Mouse (Mus musculus) midbrain, embryonic 13.5 days (tissue): ENCODE results near the gene Rin2. TPM values are rescaled to one million over a fixed set of nuclear protein-coding genes. Genes with fewer than 3 reads are reported as not detected.
"Not testable (repeated sequence)": the region's sequence is repeated elsewhere in the genome, so short reads cannot be mapped to it uniquely, and the experiment has no call there.

Source experiments
- ATAC-seq: fragments of 200-750 bp; cut with Nextera tagmentation; 2 replicates; pipeline ENCODE4 v1.8.0; 2017; ENCODE audit warnings: mild to moderate bottlenecking, moderate TSS enrichment, moderate library complexity
- H3K27ac ChIP-seq: fragments of 300-500 bp; sonication (generic); 2 replicates; pipeline ENCODE4 v1.5.1; 2015; ENCODE audit warnings: inconsistent platforms, mild to moderate bottlenecking, moderate library complexity
- H3K27me3 ChIP-seq: fragments of 300-500 bp; sonication (generic); 2 replicates; pipeline ENCODE4 v1.6.1; 2015; ENCODE audit warnings: mild to moderate bottlenecking, inconsistent platforms
- H3K36me3 ChIP-seq: fragments of 300-500 bp; sonication (generic); 2 replicates; pipeline ENCODE4 v1.6.1; 2015; ENCODE audit warnings: mild to moderate bottlenecking, inconsistent platforms
- H3K4me1 ChIP-seq: fragments of 300-500 bp; sonication (generic); replicated peaks from 2 replicates; pipeline ENCODE4 v1.6.1; 2015; ENCODE audit warnings: inconsistent platforms
- H3K4me2 ChIP-seq: fragments of 300-500 bp; sonication (generic); replicated peaks from 2 replicates; pipeline ENCODE4 v1.6.1; 2015; ENCODE audit warnings: moderate library complexity, mild to moderate bottlenecking, inconsistent platforms
- H3K4me3 ChIP-seq: fragments of 300-500 bp; sonication (generic); replicated peaks from 2 replicates; pipeline ENCODE4 v1.5.1; 2015; ENCODE audit warnings: mild to moderate bottlenecking, inconsistent platforms
- H3K9ac ChIP-seq: fragments of 300-500 bp; sonication (generic); replicated peaks from 2 replicates; pipeline ENCODE4 v1.6.1; 2015; ENCODE audit warnings: mild to moderate bottlenecking, inconsistent platforms
- H3K9me3 ChIP-seq: fragments of 300-500 bp; sonication (generic); 2 replicates; pipeline ENCODE4 v1.6.1; 2016; ENCODE audit warnings: mild to moderate bottlenecking, inconsistent platforms
- WGBS: fragments of 180-500 bp; shearing (Covaris S2); methylation state at CpG from one replicate; pipeline ENCODE4 v1.1.7; 2015; 5-methylcytosine and 5-hydroxymethylcytosine counted together
- polyA plus RNA-seq: library from polyadenylated mRNA; unstranded; fragments of >200 nt; fragmentation: Nextera tagmentation; extraction: Ambion mirVana; gene quantifications from 2 replicates; pipeline ENCODE4 v1.2.1, GENCODE M21; 2015

The Rin2 gene
- polyA plus RNA-seq, 1 experiment from 2014 or later: 12.8 TPM

GRCm38 (mm10) chr2:145882398-145882797 is 207.4 kb downstream of the Rin2 start:
- Histone ChIP-seq H3K4me2 (no peak overlapping the region), H3K4me1 (0 out of 2 replicates have a peak, but pooled peaks cover 4% of the 10 kb centered on the region), H3K27ac (no peak overlapping the region), H3K27me3 (no peaks in the 10 kb centered on the region), H3K4me3 (no peak overlapping the region), H3K36me3 (peaks cover 29% of the 10 kb centered on the region), H3K9ac (no peak overlapping the region), H3K9me3 (no peaks in the 10 kb centered on the region)
- ATAC-seq: no peak
- 20% methylated on average over 2 of the region's 2 CpGs for WGBS

GRCm38 (mm10) chr2:145884036-145884912 is 209.3 kb downstream of the Rin2 start:
- Histone ChIP-seq H3K9ac (no peak overlapping the region), H3K27ac (0 out of 2 replicates have a peak overlapping the region, but pooled peaks have one; percentile 17), H3K36me3 (peaks cover 22% of the 10 kb centered on the region), H3K4me1 (0 out of 2 replicates have a peak, but pooled peaks cover 4% of the 10 kb centered on the region), H3K9me3 (no peaks in the 10 kb centered on the region), H3K27me3 (no peaks in the 10 kb centered on the region), H3K4me3 (no peak overlapping the region), H3K4me2 (no peak overlapping the region)
- WGBS: 44% methylated on average over 17 of the region's 17 CpGs
- no peak for ATAC-seq

- Histone ChIP-seq H3K4me1 (0 out of 2 replicates have a peak, but pooled peaks cover 4% of the 10 kb centered on the region), H3K36me3 (peaks cover 17% of the 10 kb centered on the region), H3K27ac (no peak overlapping the region), H3K9me3 (no peaks in the 10 kb centered on the region), H3K4me3 (no peak overlapping the region), H3K4me2 (no peak overlapping the region), H3K9ac (no peak overlapping the region), H3K27me3 (no peaks in the 10 kb centered on the region)
- no peak for ATAC-seq
- whole genome bisulfite sequencing: 83% methylated on average over 14 of the region's 14 CpGs
Measured at GRCm38 (mm10) chr2:145884913-145885785, 210.1 kb downstream of the Rin2 start.

DNA sequence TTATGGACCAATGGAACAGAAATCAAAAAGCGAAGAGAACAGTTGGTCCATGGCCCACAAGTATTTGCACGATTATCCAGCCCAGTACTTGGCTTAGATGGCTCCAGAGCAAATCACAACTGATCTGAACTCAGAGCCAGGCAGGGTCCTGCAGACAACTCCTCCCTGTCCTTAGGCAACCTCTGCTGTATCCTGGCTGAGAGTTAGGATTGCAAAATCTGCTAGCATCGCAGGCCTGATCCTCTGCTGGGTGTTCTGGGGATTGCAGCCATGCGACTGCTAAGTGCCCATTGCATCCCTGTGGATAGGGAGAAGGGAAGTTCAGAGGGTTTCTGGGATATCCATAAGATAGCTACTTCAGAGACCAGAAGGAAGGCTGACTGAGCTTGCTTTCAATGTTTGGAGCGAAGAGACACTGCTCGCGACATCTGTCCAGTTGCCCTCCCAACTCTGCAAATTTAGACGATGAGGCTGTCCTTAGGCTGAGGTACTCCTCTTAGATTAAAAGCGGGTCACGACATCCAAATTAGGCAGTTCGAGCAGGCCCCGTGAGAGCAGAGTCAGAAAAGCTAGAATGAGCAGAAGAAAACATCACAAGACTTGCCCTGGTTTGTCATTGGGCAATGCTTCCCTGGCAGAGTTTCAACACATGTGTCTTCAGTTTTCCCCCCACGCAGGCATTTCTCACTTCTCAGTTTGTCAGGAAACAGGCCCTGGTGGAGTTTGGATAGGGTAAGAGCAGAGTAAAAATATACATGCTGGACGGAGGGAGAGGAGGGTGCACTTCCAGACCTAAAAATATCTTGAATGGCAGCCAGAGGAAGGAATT is 213.1 kb downstream of the Rin2 start:
- 71% methylated on average over 14 of the region's 14 CpGs for WGBS
- Histone ChIP-seq H3K36me3 (peaks cover 9% of the 10 kb centered on the region), H3K4me1 (0 out of 2 replicates have a peak, but pooled peaks cover 4% of the 10 kb centered on the region), H3K27me3 (no peaks in the 10 kb centered on the region), H3K9me3 (no peaks in the 10 kb centered on the region), H3K4me2 (no peak overlapping the region), H3K4me3 (no peak overlapping the region), H3K9ac (no peak overlapping the region), H3K27ac (no peak overlapping the region)
- peak; percentile 40; the same call in 1 of the 2 replicates for ATAC-seq

DNA sequence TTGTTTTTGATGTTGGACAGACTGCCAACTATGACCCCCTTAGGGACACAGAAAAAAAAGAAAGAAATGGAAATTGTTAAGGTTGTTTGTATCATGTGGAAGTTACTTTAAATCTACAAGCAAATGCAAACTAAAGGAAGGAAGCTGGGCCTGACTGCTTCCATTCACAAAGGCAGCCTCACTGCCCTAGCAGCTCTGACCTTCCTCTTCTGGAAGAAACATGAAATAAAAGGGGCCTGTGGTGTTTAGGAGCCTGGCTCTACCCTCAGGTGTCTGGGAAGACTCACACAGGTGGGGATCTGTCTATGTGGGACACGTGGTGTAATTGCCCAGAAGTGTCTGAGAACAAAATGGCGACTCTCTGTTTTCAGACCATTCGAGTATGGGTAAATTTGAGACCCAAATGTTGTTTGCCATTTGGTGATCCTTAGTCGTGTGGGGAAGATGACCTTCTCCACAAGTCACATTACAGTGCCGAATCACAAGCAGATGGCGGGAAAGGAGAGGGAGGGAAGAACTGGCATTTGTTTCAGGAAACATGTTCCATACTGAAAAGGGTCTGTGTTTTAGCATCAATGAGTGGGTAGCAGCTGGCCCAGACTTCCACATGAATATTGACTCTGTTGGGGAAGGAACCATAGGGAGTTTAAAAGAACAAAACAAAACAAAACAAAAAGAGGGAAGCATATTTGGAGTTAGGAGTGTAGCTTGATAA is 213.9 kb downstream of the Rin2 start:
- no peaks in the 10 kb centered on the region for H3K27me3 ChIP-seq
- H3K9ac ChIP-seq: no peak overlapping the region
- peaks cover 9% of the 10 kb centered on the region for H3K36me3 ChIP-seq
- H3K27ac ChIP-seq: no peak overlapping the region
- WGBS: 76% methylated on average over 6 of the region's 6 CpGs
- H3K4me1 ChIP-seq: 0 out of 2 replicates have a peak, but pooled peaks cover 4% of the 10 kb centered on the region
- H3K4me2 ChIP-seq: no peak overlapping the region
- no peak for ATAC-seq
- H3K9me3 ChIP-seq: no peaks in the 10 kb centered on the region
- no peak overlapping the region for H3K4me3 ChIP-seq

DNA sequence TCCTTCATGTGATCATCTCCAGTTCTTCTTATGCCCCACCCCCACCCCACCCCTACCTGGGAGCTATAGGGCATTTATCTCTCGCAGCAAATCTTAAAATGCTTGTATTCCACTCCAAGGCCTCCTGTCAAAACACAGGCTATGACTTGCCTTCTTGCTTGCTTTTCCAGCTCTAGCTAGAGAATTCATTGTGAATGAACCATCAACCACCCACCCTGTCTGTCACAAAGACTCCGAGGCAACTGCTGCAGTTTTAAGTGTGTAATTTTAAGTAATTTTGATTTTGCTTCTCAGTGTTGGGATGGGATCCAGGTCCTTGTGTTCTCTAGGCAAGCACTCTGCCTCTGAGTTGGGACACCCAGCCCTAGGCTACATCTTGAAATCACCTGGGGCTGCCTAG is 215.6 kb downstream of the Rin2 start:
- Histone ChIP-seq H3K9me3 (no peaks in the 10 kb centered on the region), H3K36me3 (peaks cover 6% of the 10 kb centered on the region), H3K27ac (no peak overlapping the region), H3K4me3 (no peak overlapping the region), H3K4me1 (no peaks in the 10 kb centered on the region), H3K27me3 (no peaks in the 10 kb centered on the region), H3K9ac (no peak overlapping the region), H3K4me2 (no peak overlapping the region)
- WGBS: 88% methylated on average over 2 of the region's 2 CpGs
- ATAC-seq: no peak

GRCm38 (mm10) chr2:145893756-145894155 is 218.7 kb downstream of the Rin2 start:
- H3K4me3 ChIP-seq: no peak overlapping the region
- 100% methylated on average over 6 of the region's 6 CpGs for WGBS
- no peaks in the 10 kb centered on the region for H3K4me1 ChIP-seq
- no peak overlapping the region for H3K27ac ChIP-seq
- no peak overlapping the region for H3K9ac ChIP-seq
- H3K9me3 ChIP-seq: no peaks in the 10 kb centered on the region
- H3K4me2 ChIP-seq: no peak overlapping the region
- no peaks in the 10 kb centered on the region for H3K36me3 ChIP-seq
- no peaks in the 10 kb centered on the region for H3K27me3 ChIP-seq
- ATAC-seq: no peak

DNA sequence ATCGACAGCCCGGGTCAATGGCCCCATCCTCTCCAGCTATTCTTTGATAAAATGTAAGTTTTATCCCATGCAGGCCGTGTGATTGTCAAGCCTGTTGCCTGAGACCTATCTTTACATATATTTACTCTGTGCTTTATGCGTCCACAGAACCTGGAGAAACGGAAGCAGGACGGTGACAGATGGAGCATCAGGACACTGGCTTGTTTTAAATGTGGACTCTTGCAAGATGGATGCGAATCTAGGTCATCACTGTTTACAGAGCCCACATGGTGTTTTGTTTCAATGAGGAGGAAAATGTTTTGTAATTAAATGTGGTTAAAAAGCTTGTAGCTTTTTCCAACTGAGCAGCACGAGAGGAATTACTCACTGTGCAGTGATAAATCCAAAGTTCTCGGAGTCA is 223.1 kb downstream of the Rin2 start:
- ATAC-seq: no peak
- WGBS: 83% methylated on average over 9 of the region's 9 CpGs
- no peaks in the 10 kb centered on the region for H3K9me3 ChIP-seq
- no peak overlapping the region for H3K4me2 ChIP-seq
- H3K9ac ChIP-seq: no peak overlapping the region
- H3K4me3 ChIP-seq: no peak overlapping the region
- no peaks in the 10 kb centered on the region for H3K4me1 ChIP-seq
- no peaks in the 10 kb centered on the region for H3K36me3 ChIP-seq
- H3K27ac ChIP-seq: no peak overlapping the region
- no peaks in the 10 kb centered on the region for H3K27me3 ChIP-seq

DNA sequence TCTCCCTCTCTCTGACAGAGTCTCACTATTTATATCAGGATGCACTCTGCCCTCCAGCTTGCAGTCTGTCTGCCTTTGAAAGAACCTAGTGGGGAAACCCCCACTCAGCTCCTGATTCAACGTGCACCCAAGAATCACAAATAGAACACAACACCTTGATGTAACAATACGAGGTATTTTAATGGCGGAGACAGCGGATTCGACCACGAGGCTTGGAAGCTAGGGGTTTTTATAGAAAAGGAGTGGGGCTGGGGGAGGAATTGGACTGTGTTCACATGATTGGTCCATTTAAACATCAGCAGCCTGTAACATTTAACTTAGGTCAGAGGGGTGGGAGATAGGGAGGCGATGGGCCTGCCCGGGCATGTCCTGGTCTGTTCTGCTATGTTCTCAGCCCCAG is 225.3 kb downstream of the Rin2 start:
- peaks cover 17% of the 10 kb centered on the region for H3K4me1 ChIP-seq
- ATAC-seq, H3K4me3 ChIP-seq, H3K9me3 ChIP-seq, H3K9ac ChIP-seq, H3K4me2 ChIP-seq, H3K27ac ChIP-seq, H3K27me3 ChIP-seq, H3K36me3 ChIP-seq: not testable (repeated sequence)
- WGBS: 78% methylated on average over 8 of the region's 8 CpGs

DNA sequence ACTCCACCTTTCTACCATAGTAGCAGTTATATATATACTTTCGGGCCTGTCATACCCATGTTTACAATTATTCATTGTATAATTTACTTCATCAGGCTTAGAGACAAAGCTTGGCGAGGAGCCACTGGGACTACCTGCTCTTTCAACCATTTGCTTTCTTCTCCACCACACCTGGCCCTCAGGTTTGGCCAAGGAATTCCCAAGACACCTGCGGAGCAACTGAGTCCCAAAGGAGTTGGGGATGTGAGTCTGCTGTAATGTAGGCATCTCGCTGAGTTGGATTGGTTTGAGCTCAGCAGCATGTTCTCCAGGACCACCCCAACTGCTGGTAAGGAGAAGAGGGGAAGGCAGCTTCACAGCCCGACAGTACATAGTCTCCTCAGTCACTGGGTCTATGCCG is 226.8 kb downstream of the Rin2 start, which contains the start of gene Naa20:
Gene Naa20 (plus strand): TSS at position 239 of the 400 bp plus-strand sequence.
- Histone ChIP-seq H3K27ac (no peak within 1 kb of the TSS), H3K9ac (peak within 1 kb of the TSS; percentile 93; the same call in 1 of the 2 replicates), H3K4me3 (peak within 1 kb of the TSS; percentile 98), H3K4me1 (peaks cover 21% of the 10 kb centered on the region), H3K36me3 (no peaks in the 10 kb centered on the region), H3K27me3 (no peaks in the 10 kb centered on the region), H3K4me2 (peak within 1 kb of the TSS; percentile 71), H3K9me3 (no peaks in the 10 kb centered on the region)
- WGBS: 83% methylated on average over 6 of the region's 6 CpGs
- ATAC-seq: no peak
